Mouse (Mus musculus): Measurements from ENCODE around the gene Ryr3.

- TF ChIP-seq CTCF (IDR thresholded peaks at IDR 0.05; ENCODE audit: low read depth): no peak
- TF ChIP-seq EP300 (optimal IDR thresholded peaks at IDR 0.05): no peak
Measured at GRCm38 (mm10) chr2:113115897-113116283, 101.0 kb downstream of the Ryr3 start.
